Comparison of ENCODE assay signal across 9 mouse cellular contexts in the genomic region with DNA sequence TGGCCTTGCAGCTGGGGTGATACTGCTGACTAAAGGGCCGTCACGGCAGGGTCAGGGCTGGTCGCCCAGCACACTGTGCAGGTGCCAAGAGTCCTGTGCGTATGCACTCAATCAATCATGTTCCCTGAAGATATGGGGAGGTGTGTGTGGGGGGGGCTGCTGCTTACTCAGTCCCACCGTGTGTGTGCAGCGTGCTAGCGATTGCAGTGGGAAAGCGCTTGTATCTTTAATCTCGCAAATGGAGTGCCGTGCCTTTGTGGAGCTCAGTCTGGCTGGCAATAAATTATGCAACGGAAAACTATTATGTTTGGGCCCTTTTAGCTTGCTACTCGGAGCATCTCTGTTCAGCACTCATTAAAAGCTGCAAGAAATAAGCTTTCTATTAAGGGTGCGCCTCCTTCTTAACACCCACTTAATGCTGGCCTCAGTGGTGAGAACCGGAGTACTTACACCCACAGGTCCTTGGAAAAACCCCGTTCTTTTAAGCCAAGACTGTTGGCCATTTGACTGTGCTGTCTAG. TPM values are rescaled to one million over a fixed set of nuclear protein-coding genes. Genes with fewer than 3 reads are reported as not detected.
DNase-seq lines count a peak whose midpoint lies in the region; ATAC-seq and TF ChIP-seq lines count a peak whose summit lies in the region.
"Had no signal": no experiment of that assay in that cellular context is flagged by ENCODE, and none has a peak within 500 bp of the region (broad histone marks: within the 10 kb centered on the region; RNA-seq: fewer than 3 reads in every experiment).

No protein-coding gene starts in this region.

- H3K9me3 ChIP-seq in lung, embryonic 14.5 days (ENCODE audit: low read depth, low read length) = no peaks in the 10 kb centered on the region
- H3K9me3 ChIP-seq in hindbrain, embryonic 15.5 days = no peaks in the 10 kb centered on the region
- no peaks in the 10 kb centered on the region for H3K9me3 ChIP-seq in stomach, embryonic 16.5 days (replicated peaks; ENCODE audit: control insufficient read depth, low read length)

- no peak overlapping the region for H3K4me2 ChIP-seq in lung, embryonic 14.5 days
- peak overlapping the region; percentile 23 for H3K4me2 ChIP-seq in hindbrain, embryonic 15.5 days
- H3K4me2 ChIP-seq in stomach, embryonic 16.5 days (ENCODE audit: low read depth, low read length) = no peak overlapping the region

- H3K4me3 ChIP-seq in cerebellum, adult 2 months (replicated peaks; ENCODE audit: insufficient read depth, low read depth, low read length) = no peak overlapping the region
- H3K4me3 ChIP-seq in lung, embryonic 14.5 days (ENCODE audit: low read depth, low read length) = no peak overlapping the region
- no peak overlapping the region for H3K4me3 ChIP-seq in hindbrain, embryonic 15.5 days
- H3K4me3 ChIP-seq in stomach, embryonic 16.5 days (replicated peaks; ENCODE audit: low read length) = no peak overlapping the region

- no peak overlapping the region for H3K9ac ChIP-seq in lung, embryonic 14.5 days
- no peak overlapping the region for H3K9ac ChIP-seq in hindbrain, embryonic 15.5 days
- H3K9ac ChIP-seq in stomach, embryonic 16.5 days (ENCODE audit: low read length) = no peak overlapping the region

- no peaks in the 10 kb centered on the region for H3K4me1 ChIP-seq in cerebellum, adult 2 months (ENCODE audit: control insufficient read depth, insufficient read depth, low read length)
- H3K4me1 ChIP-seq in lung, embryonic 14.5 days (ENCODE audit: insufficient read depth) = no peaks in the 10 kb centered on the region
- H3K4me1 ChIP-seq in hindbrain, embryonic 15.5 days (replicated peaks) = peaks cover 9% of the 10 kb centered on the region
- no peaks in the 10 kb centered on the region for H3K4me1 ChIP-seq in stomach, embryonic 16.5 days (ENCODE audit: control insufficient read depth, insufficient read depth, low read length)

- no peak for DNase-seq in cerebellum, adult 2 months
- DNase-seq in lung, embryonic 14.5 days = peak; percentile 20
- no peak for DNase-seq in lung, postnatal 10 days
- DNase-seq in T-cell, adult 2 months (ENCODE audit: low spot score) = no peak
- DNase-seq: kidney, adult 2 months had no signal

- H3K36me3 ChIP-seq in lung, embryonic 14.5 days (ENCODE audit: insufficient read depth) = no peaks in the 10 kb centered on the region
- H3K36me3 ChIP-seq in hindbrain, embryonic 15.5 days = no peaks in the 10 kb centered on the region
- no peaks in the 10 kb centered on the region for H3K36me3 ChIP-seq in stomach, embryonic 16.5 days (ENCODE audit: control insufficient read depth, insufficient read depth, low read length)

- no peak for TF ChIP-seq POLR2A in cerebellum, adult 2 months (IDR thresholded peaks at IDR 0.05; ENCODE audit: borderline replicate concordance, insufficient read depth, low read length)

- TF ChIP-seq CTCF in cerebellum, adult 2 months (IDR thresholded peaks at IDR 0.05; ENCODE audit: borderline replicate concordance, insufficient read depth, low read depth, low read length) = no peak
- no peak for TF ChIP-seq CTCF in lung, embryonic 14.5 days (IDR thresholded peaks at IDR 0.05; ENCODE audit: low read depth)

- WGBS in cerebellum, adult 2 months = 53% methylated on average over 15 of the region's 15 CpGs
- WGBS in lung, embryonic 14.5 days = 30% methylated on average over 15 of the region's 15 CpGs
- 26% methylated on average over 15 of the region's 15 CpGs for WGBS in hindbrain, embryonic 15.5 days
- 32% methylated on average over 15 of the region's 15 CpGs for whole genome bisulfite sequencing in stomach, embryonic 16.5 days

- no peak for ATAC-seq in cerebellum, adult (ENCODE audit: insufficient number of reproducible peaks, low FRiP score, low TSS enrichment)
- peak; percentile 41; the same call in 1 of the 2 replicates for ATAC-seq in lung, embryonic 14.5 days (ENCODE audit: insufficient read depth)
- peak; percentile 74; the same call in 1 of the 2 replicates for ATAC-seq in hindbrain, embryonic 15.5 days (ENCODE audit: low FRiP score, low read depth)
- ATAC-seq in stomach, embryonic 16.5 days (ENCODE audit: insufficient read depth, low FRiP score) = 0 out of 2 replicates have a peak, but pooled peaks have one; percentile 58
- ATAC-seq in megakaryocyte, adult 5-6 weeks (ENCODE audit: poor library complexity, severe bottlenecking) = no peak

- no peaks in the 10 kb centered on the region for H3K27me3 ChIP-seq in cerebellum, adult 2 months (ENCODE audit: control insufficient read depth, insufficient read depth, low read length)
- no peaks in the 10 kb centered on the region for H3K27me3 ChIP-seq in lung, embryonic 14.5 days (ENCODE audit: insufficient read depth, low read length)
- no peaks in the 10 kb centered on the region for H3K27me3 ChIP-seq in hindbrain, embryonic 15.5 days
- no peaks in the 10 kb centered on the region for H3K27me3 ChIP-seq in stomach, embryonic 16.5 days (ENCODE audit: control insufficient read depth, insufficient read depth, low read length)

- peak overlapping the region; percentile 30; the same call in 1 of the 2 replicates for H3K27ac ChIP-seq in cerebellum, adult 2 months (ENCODE audit: insufficient read depth, low read length)
- no peak overlapping the region for H3K27ac ChIP-seq in lung, embryonic 14.5 days (ENCODE audit: low read depth)
- H3K27ac ChIP-seq in hindbrain, embryonic 15.5 days (replicated peaks) = 0 out of 2 replicates have a peak overlapping the region, but pooled peaks have one; percentile 8
- no peak overlapping the region for H3K27ac ChIP-seq in stomach, embryonic 16.5 days (ENCODE audit: low read length)

RNA-seq across cellular contexts. Expression of a gene that starts 8.7 kb away (rescaled TPM):
- 7.3 and 7.9 TPM in 2 replicates for polyA plus RNA-seq in cerebellum, adult 2 months (2012; rRNA removed)
- 10.2 and 12.0 TPM in 2 replicates for polyA plus RNA-seq in lung, embryonic 14.5 days (2014; fragmentation: Nextera tagmentation; extraction: Ambion mirVana)
- polyA plus RNA-seq in hindbrain, embryonic 15.5 days (2015; fragmentation: Nextera tagmentation; extraction: Ambion mirVana) = 2.3 and 2.4 TPM in 2 replicates
- 6.3 and 6.6 TPM in 2 replicates for polyA plus RNA-seq in stomach, embryonic 16.5 days (2015; fragmentation: Nextera tagmentation; extraction: Ambion mirVana)
- total RNA-seq in megakaryocyte, adult 5-6 weeks (2015) = 1.4 and 1.8 TPM in 2 replicates
- total RNA-seq in megakaryocyte, adult 5-6 weeks (2017) = 1.1 and 1.3 TPM in 2 replicates

Comparison
In these comparisons a context has a peak if more than half of its experiments do, and no peak if none do; other contexts are left out.
1. H3K27ac ChIP-seq: peak in cerebellum, adult 2 months (single experiment) and hindbrain, embryonic 15.5 days (single experiment); none in lung, embryonic 14.5 days (single experiment) and stomach, embryonic 16.5 days (single experiment).
2. ATAC-seq: peak in lung, embryonic 14.5 days (single experiment), hindbrain, embryonic 15.5 days (single experiment) and stomach, embryonic 16.5 days (single experiment); none in cerebellum, adult (single experiment) and megakaryocyte, adult 5-6 weeks (single experiment).